Mouse (Mus musculus) effector memory CD4-positive, alpha-beta T cell, adult 7 months (primary cell): ENCODE measurements around the gene Ccnf. TPM values are rescaled to one million over a fixed set of nuclear protein-coding genes. Genes with fewer than 3 reads are reported as not detected.

Experiments
- polyA plus RNA-seq: library from polyadenylated mRNA; unstranded; fragments of 100-300 nt; shearing (Covaris generic); gene quantifications from one replicate; pipeline ENCODE4 v1.2.1, GENCODE M21; 2017

Ccnf gene
- polyA plus RNA-seq: 1.4 TPM

DNA sequence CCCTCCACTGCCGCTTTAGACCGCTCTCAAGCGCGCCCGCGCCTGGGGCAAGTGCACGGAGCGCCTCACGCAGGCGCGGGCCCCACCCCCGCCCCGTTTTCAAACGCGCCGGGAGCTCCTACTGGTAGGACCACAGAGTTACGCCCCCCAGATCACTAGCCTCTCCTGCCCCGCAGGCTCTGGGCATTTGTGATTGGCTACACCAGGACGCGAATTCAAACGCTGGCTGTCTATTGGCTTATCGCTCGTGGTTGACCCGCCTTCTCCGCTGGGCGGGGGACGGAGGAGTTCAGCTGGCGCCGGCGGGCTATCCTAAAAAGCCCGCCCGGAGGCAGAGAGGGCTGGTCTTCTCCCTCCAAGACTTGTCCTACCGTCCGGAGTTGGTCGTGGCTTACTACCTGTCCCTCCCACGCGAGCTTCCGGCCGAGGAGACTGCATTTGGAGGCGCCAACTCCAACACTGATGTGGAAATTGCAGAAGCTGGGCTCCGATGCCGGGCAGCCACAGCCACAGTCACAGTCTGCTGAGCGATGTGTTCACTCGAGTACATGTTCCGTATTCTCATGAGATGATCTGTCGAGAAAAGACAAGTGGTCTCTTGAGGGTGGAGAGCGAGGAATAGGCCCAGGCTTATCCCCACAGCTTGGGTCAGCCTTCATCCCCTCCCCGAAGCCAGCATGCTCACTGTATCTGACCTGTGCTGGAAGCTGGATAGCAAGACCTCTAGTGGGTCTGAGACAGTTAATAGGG, at the start of gene Ccnf:
TSS of gene Ccnf (minus strand) at position 165 of the 750 bp plus-strand sequence.

GRCm38 (mm10) chr17:24220435-24221411, 30.6 kb downstream of the Ccnf start, which contains the start of gene Tedc2:
TSS of gene Tedc2 (minus strand) at chr17:24220851.

DNA sequence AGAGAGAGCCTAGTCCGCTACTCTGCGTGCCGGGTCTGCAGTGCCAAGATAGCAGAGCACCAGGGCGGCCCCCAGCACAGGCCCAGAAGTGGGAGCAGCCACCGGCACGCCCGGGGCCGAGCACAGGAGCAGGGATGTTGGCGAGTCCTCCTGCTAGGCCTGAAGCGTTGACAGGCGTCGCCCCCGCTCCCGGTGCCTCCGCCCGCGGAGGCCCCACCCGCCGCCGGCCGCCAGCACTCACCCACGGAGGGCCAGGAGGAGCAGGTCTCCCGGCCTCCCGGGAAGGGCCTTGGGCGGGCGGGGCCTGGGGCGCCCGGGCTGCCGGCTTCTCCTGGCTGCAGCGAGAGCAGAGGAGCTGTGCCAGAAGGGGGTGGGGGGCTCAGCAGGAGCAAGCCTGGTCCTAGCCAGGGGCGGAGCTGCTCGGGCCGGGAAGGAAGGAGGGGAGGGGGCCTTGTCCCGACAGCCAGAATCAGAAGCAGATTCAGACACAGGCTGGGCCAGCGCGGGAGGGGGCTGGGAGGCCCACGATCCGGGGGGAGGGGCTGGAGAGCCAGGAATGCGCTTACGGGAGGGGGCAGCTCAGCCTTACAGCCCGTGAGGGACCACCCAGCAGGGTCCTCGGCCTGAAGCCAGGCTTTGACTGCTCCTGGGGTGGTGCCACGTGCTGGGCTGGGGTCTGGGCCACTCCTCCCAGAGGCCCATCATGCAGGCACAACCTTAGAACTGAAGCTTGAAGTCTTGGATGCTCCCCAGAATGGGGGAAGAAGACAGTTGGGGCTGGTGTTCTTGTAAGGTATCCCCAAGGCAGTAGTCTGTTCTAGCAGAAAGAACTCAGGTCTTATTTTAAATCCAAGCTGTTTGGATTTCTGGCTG, 42.0 kb downstream of the Ccnf start, which contains the start of gene Ntn3:
TSS of gene Ntn3 (minus strand) at position 489 of the 873 bp plus-strand sequence.

GRCm38 (mm10) chr17:24205284-24205888, 45.9 kb downstream of the Ccnf start, which contains the start of gene Tbc1d24:
TSS of gene Tbc1d24 (minus strand) at chr17:24205562.

Other genes with a start within 250 kb of the Ccnf start
- gene Prss27, start 213.3 kb downstream of the Ccnf start, polyA plus RNA-seq: 0.30 TPM
- gene Kctd5, start 178.0 kb downstream of the Ccnf start, polyA plus RNA-seq: 27.7 TPM
- gene Pdpk1, start 100.6 kb downstream of the Ccnf start, polyA plus RNA-seq: 58.9 TPM
- 17.6 TPM for gene Amdhd2, start 87.7 kb downstream of the Ccnf start, polyA plus RNA-seq
- 400 TPM for gene Atp6v0c, start 81.8 kb downstream of the Ccnf start, polyA plus RNA-seq
- 1.1 TPM for gene Tbc1d24, start 45.9 kb downstream of the Ccnf start, polyA plus RNA-seq
- 0.61 TPM for gene Ntn3, start 42.0 kb downstream of the Ccnf start, polyA plus RNA-seq
- 3.1 TPM for gene Tedc2, start 30.6 kb downstream of the Ccnf start, polyA plus RNA-seq
- gene Abca17, start 99.6 kb upstream of the Ccnf start, polyA plus RNA-seq: 0.46 TPM
- 18.0 TPM for gene Abca3, start 100.5 kb upstream of the Ccnf start, polyA plus RNA-seq
- 197 TPM for gene Rnps1, start 163.1 kb upstream of the Ccnf start, polyA plus RNA-seq
- gene Eci1, start 175.2 kb upstream of the Ccnf start, polyA plus RNA-seq: 57.8 TPM
- 2.1 TPM for gene Dnase1l2, start 191.6 kb upstream of the Ccnf start, polyA plus RNA-seq
- gene E4f1, start 218.8 kb upstream of the Ccnf start, polyA plus RNA-seq: 118 TPM
- gene Pgp, start 218.9 kb upstream of the Ccnf start, polyA plus RNA-seq: 14.9 TPM
- 0.74 TPM for gene Bricd5, start 222.4 kb upstream of the Ccnf start, polyA plus RNA-seq
- 18.7 TPM for gene Mlst8, start 227.6 kb upstream of the Ccnf start, polyA plus RNA-seq
- gene Caskin1, start 237.1 kb upstream of the Ccnf start, polyA plus RNA-seq: 0.39 TPM